ENCODE assay signal across 16 mouse cellular contexts in genomic region chr7:78793895-78794570, GRCm38 (mm10). TPM values are rescaled to one million over a fixed set of nuclear protein-coding genes. Genes with fewer than 3 reads are reported as not detected.
DNase-seq lines count a peak whose midpoint lies in the region; ATAC-seq and TF ChIP-seq lines count a peak whose summit lies in the region.
"Had no signal": no experiment of that assay in that cellular context is flagged by ENCODE, and none has a peak within 500 bp of the region (broad histone marks: within the 10 kb centered on the region; RNA-seq: fewer than 3 reads in every experiment).

No protein-coding gene starts in this region.

- peak overlapping the region; percentile 68 for H3K27ac ChIP-seq in gastrocnemius, adult 2 months
- H3K27ac ChIP-seq in embryonic facial prominence, embryonic 15.5 days (replicated peaks), result 0 out of 2 replicates have a peak overlapping the region, but pooled peaks have one; percentile 5
- H3K27ac ChIP-seq in kidney, embryonic 15.5 days, result no peak overlapping the region
- H3K27ac ChIP-seq in intestine, embryonic 16.5 days (ENCODE audit: low read length), result no peak overlapping the region
- H3K27ac ChIP-seq: forebrain, embryonic 12.5 days; hindbrain, embryonic 13.5 days; limb, embryonic 12.5 days; macrophage had no signal

- ATAC-seq in embryonic facial prominence, embryonic 15.5 days (ENCODE audit: insufficient number of reproducible peaks, low FRiP score, low TSS enrichment, low read depth), result no peak
- ATAC-seq in kidney, embryonic 15.5 days (replicated peaks; ENCODE audit: low FRiP score), result no peak
- ATAC-seq in intestine, embryonic 16.5 days, result no peak

- peaks cover 19% of the 10 kb centered on the region; the same call in 1 of the 2 replicates for H3K4me1 ChIP-seq in embryonic facial prominence, embryonic 15.5 days
- H3K4me1 ChIP-seq in megakaryocyte, embryonic 14.5 days, result peaks cover 94% of the 10 kb centered on the region
- no peaks in the 10 kb centered on the region for H3K4me1 ChIP-seq in kidney, embryonic 15.5 days
- no peaks in the 10 kb centered on the region for H3K4me1 ChIP-seq in intestine, embryonic 16.5 days (ENCODE audit: control insufficient read depth, insufficient read depth, low read length)
- H3K4me1 ChIP-seq: limb, embryonic 12.5 days had no signal

- no peaks in the 10 kb centered on the region for H3K27me3 ChIP-seq in embryonic facial prominence, embryonic 15.5 days
- H3K27me3 ChIP-seq in megakaryocyte, embryonic 14.5 days (replicated peaks), result no peaks in the 10 kb centered on the region
- no peaks in the 10 kb centered on the region for H3K27me3 ChIP-seq in kidney, embryonic 15.5 days
- H3K27me3 ChIP-seq in intestine, embryonic 16.5 days (replicated peaks; ENCODE audit: control insufficient read depth, insufficient read depth, low read length), result no peaks in the 10 kb centered on the region
- H3K27me3 ChIP-seq: forebrain, embryonic 12.5 days; hindbrain, embryonic 13.5 days; limb, embryonic 12.5 days had no signal

- intact Hi-C loops in gastrocnemius, adult 2 months (cut with DNase I), result loop anchor here (2.0 kb wide), 1 partner anchor 53 kb away; the partner anchor contains the start of gene Det1
- intact Hi-C loops in left cerebral cortex, postnatal 14 days (cut with DNase I), result no loop called here

- H3K9me3 ChIP-seq in embryonic facial prominence, embryonic 15.5 days (replicated peaks), result no peaks in the 10 kb centered on the region
- H3K9me3 ChIP-seq in megakaryocyte, embryonic 14.5 days, result no peaks in the 10 kb centered on the region
- no peaks in the 10 kb centered on the region for H3K9me3 ChIP-seq in kidney, embryonic 15.5 days (replicated peaks)
- H3K9me3 ChIP-seq in intestine, embryonic 16.5 days (ENCODE audit: control insufficient read depth, low read length), result no peaks in the 10 kb centered on the region
- H3K9me3 ChIP-seq: forebrain, embryonic 12.5 days; hindbrain, embryonic 13.5 days; limb, embryonic 12.5 days had no signal

- no peak overlapping the region for H3K9ac ChIP-seq in embryonic facial prominence, embryonic 15.5 days
- no peak overlapping the region for H3K9ac ChIP-seq in kidney, embryonic 15.5 days
- no peak overlapping the region for H3K9ac ChIP-seq in intestine, embryonic 16.5 days (ENCODE audit: low read depth, low read length)
- H3K9ac ChIP-seq: forebrain, embryonic 12.5 days; hindbrain, embryonic 13.5 days; limb, embryonic 12.5 days had no signal

- H3K4me2 ChIP-seq in embryonic facial prominence, embryonic 15.5 days (replicated peaks), result no peak overlapping the region
- no peak overlapping the region for H3K4me2 ChIP-seq in kidney, embryonic 15.5 days
- no peak overlapping the region for H3K4me2 ChIP-seq in intestine, embryonic 16.5 days (ENCODE audit: low read depth, low read length)
- H3K4me2 ChIP-seq: forebrain, embryonic 12.5 days; hindbrain, embryonic 13.5 days; limb, embryonic 12.5 days had no signal

- 72% methylated on average over 13 of the region's 13 CpGs for WGBS in embryonic facial prominence, embryonic 15.5 days
- 80% methylated on average over 13 of the region's 13 CpGs for WGBS in kidney, embryonic 15.5 days
- 83% methylated on average over 13 of the region's 13 CpGs for WGBS in intestine, embryonic 16.5 days

- no peak for TF ChIP-seq CTCF in gastrocnemius, adult 2 months (IDR thresholded peaks at IDR 0.05)

- no peak overlapping the region for H3K4me3 ChIP-seq in gastrocnemius, adult 2 months
- no peak overlapping the region for H3K4me3 ChIP-seq in embryonic facial prominence, embryonic 15.5 days (replicated peaks)
- peak overlapping the region; percentile 71 for H3K4me3 ChIP-seq in megakaryocyte, embryonic 14.5 days (replicated peaks)
- no peak overlapping the region for H3K4me3 ChIP-seq in kidney, embryonic 15.5 days (replicated peaks)
- H3K4me3 ChIP-seq in intestine, embryonic 16.5 days (ENCODE audit: low read length), result no peak overlapping the region
- H3K4me3 ChIP-seq: forebrain, embryonic 12.5 days; hindbrain, embryonic 13.5 days; limb, embryonic 12.5 days had no signal

- no peak for DNase-seq in gastrocnemius, adult 2 months
- no peak for DNase-seq in gastrocnemius, adult 18-20 months (ENCODE audit: low spot score)
- peak; percentile 32 for DNase-seq in CD4-positive helper T cell, adult 2 months (ENCODE audit: low read depth, low spot score)
- DNase-seq in left cerebral cortex, postnatal 14 days (ENCODE audit: low spot score in 2 of 2), result no peak
- DNase-seq: adrenal gland, adult 8-10 months; embryo, embryonic 11 days; gastrocnemius, postnatal 10 days; kidney, adult 9 months had no signal

- H3K36me3 ChIP-seq in embryonic facial prominence, embryonic 15.5 days, result peaks cover 34% of the 10 kb centered on the region
- H3K36me3 ChIP-seq in megakaryocyte, embryonic 14.5 days (replicated peaks; ENCODE audit: low read length), result peaks cover 68% of the 10 kb centered on the region
- H3K36me3 ChIP-seq in kidney, embryonic 15.5 days, result peaks cover 44% of the 10 kb centered on the region
- no peaks in the 10 kb centered on the region; the same call in 1 of the 2 replicates for H3K36me3 ChIP-seq in intestine, embryonic 16.5 days (ENCODE audit: control insufficient read depth, insufficient read depth, low read length)

RNA-seq across cellular contexts. Expression of gene Mrpl46, which starts 10.7 kb away (rescaled TPM):
- total RNA-seq in gastrocnemius, adult 2 months (2021), result 10 to 100 TPM; 22.3 to 34.2 TPM
- 10 to 100 TPM; 28.2 to 31.5 TPM for total RNA-seq in gastrocnemius, adult 18-20 months (2021)
- polyA plus RNA-seq in embryonic facial prominence, embryonic 15.5 days (2015; fragmentation: Nextera tagmentation; extraction: Ambion mirVana), result 51.1 and 51.5 TPM in 2 replicates
- polyA plus RNA-seq in megakaryocyte, embryonic 14.5 days (2012; ENCODE audit: insufficient read depth, low replicate concordance), result 14.3 TPM in 1 of 2 replicates, not detected in the other
- 10 to 100 TPM; 27.2 to 32.0 TPM for total RNA-seq in left cerebral cortex, postnatal 14 days (2021)
- 64.9 and 67.7 TPM in 2 replicates for polyA plus RNA-seq in kidney, embryonic 15.5 days (2015; fragmentation: Nextera tagmentation; extraction: Ambion mirVana)
- 84.9 and 90.5 TPM in 2 replicates for polyA plus RNA-seq in intestine, embryonic 16.5 days (2015; fragmentation: Nextera tagmentation; extraction: Ambion mirVana)

RNA-seq across cellular contexts. Expression of gene Mrps11, which starts 11.1 kb away (rescaled TPM):
- 10 to 100 TPM; 27.7 to 37.1 TPM for total RNA-seq in gastrocnemius, adult 2 months (2021)
- 10 to 100 TPM; 29.8 to 30.5 TPM for total RNA-seq in gastrocnemius, adult 18-20 months (2021)
- polyA plus RNA-seq in embryonic facial prominence, embryonic 15.5 days (2015; fragmentation: Nextera tagmentation; extraction: Ambion mirVana), result 69.5 and 74.8 TPM in 2 replicates
- polyA plus RNA-seq in megakaryocyte, embryonic 14.5 days (2012; ENCODE audit: insufficient read depth, low replicate concordance), result 142 and 156 TPM in 2 replicates
- total RNA-seq in left cerebral cortex, postnatal 14 days (2021), result 10 to 100 TPM; 39.3 to 39.9 TPM
- polyA plus RNA-seq in kidney, embryonic 15.5 days (2015; fragmentation: Nextera tagmentation; extraction: Ambion mirVana), result 73.8 and 80.9 TPM in 2 replicates
- polyA plus RNA-seq in intestine, embryonic 16.5 days (2015; fragmentation: Nextera tagmentation; extraction: Ambion mirVana), result 57.1 and 66.9 TPM in 2 replicates

RNA-seq across cellular contexts. Expression of gene Det1, which starts 53.0 kb away (rescaled TPM):
- total RNA-seq in gastrocnemius, adult 2 months (2021), result 10 to 100 TPM; 17.9 to 22.1 TPM
- 10 to 100 TPM; 21.9 to 22.3 TPM for total RNA-seq in gastrocnemius, adult 18-20 months (2021)
- polyA plus RNA-seq in embryonic facial prominence, embryonic 15.5 days (2015; fragmentation: Nextera tagmentation; extraction: Ambion mirVana), result 16.5 and 18.1 TPM in 2 replicates
- 1.0 and 1.9 TPM in 2 replicates for polyA plus RNA-seq in megakaryocyte, embryonic 14.5 days (2012; ENCODE audit: insufficient read depth, low replicate concordance)
- total RNA-seq in left cerebral cortex, postnatal 14 days (2021), result 1 to 10 TPM; 4.8 to 5.7 TPM
- polyA plus RNA-seq in kidney, embryonic 15.5 days (2015; fragmentation: Nextera tagmentation; extraction: Ambion mirVana), result 18.5 and 19.1 TPM in 2 replicates
- polyA plus RNA-seq in intestine, embryonic 16.5 days (2015; fragmentation: Nextera tagmentation; extraction: Ambion mirVana), result 11.9 and 15.2 TPM in 2 replicates

RNA-seq across cellular contexts. Expression of gene Ntrk3, which starts 56.2 kb away (rescaled TPM):
- 1 to 10 TPM; 1.1 to 1.5 TPM for total RNA-seq in gastrocnemius, adult 2 months (2021)
- 1 to 10 TPM in 1 of 2 experiments, under 1 TPM in 1; 1.00 to 1.2 TPM for total RNA-seq in gastrocnemius, adult 18-20 months (2021)
- 4.0 and 6.2 TPM in 2 replicates for polyA plus RNA-seq in embryonic facial prominence, embryonic 15.5 days (2015; fragmentation: Nextera tagmentation; extraction: Ambion mirVana)
- polyA plus RNA-seq in megakaryocyte, embryonic 14.5 days (2012; ENCODE audit: insufficient read depth, low replicate concordance), result not detected in 2 replicates
- total RNA-seq in left cerebral cortex, postnatal 14 days (2021), result 100 to 1,000 TPM; 137 TPM
- polyA plus RNA-seq in kidney, embryonic 15.5 days (2015; fragmentation: Nextera tagmentation; extraction: Ambion mirVana), result 3.2 and 4.4 TPM in 2 replicates
- 2.1 and 3.2 TPM in 2 replicates for polyA plus RNA-seq in intestine, embryonic 16.5 days (2015; fragmentation: Nextera tagmentation; extraction: Ambion mirVana)
- polyA plus RNA-seq: macrophage had no signal

Comparison
In these comparisons a context has a peak if more than half of its experiments do, and no peak if none do; other contexts are left out.
1. H3K27ac ChIP-seq: peak in gastrocnemius, adult 2 months (single experiment) and embryonic facial prominence, embryonic 15.5 days (single experiment); none in kidney, embryonic 15.5 days (single experiment) and intestine, embryonic 16.5 days (single experiment).